Mouse (Mus musculus) spleen, adult 2 months (tissue): ENCODE results near the gene Srms.

Experiments used
- CTCF ChIP-seq: fragments of 200-500 bp; IDR thresholded peaks from 2 replicates; pipeline ENCODE4 v1.5.1; 2011; ENCODE audit warnings: mild to moderate bottlenecking, inconsistent platforms; ENCODE audit not compliant: insufficient read depth, insufficient read length, insufficient replicate concordance; ENCODE audit errors: extremely low read depth
- POLR2A ChIP-seq: fragments of 200-500 bp; IDR thresholded peaks from 2 replicates; pipeline ENCODE4 v1.6.1; 2011; ENCODE audit warnings: low read depth, low read length, inconsistent platforms

DNA sequence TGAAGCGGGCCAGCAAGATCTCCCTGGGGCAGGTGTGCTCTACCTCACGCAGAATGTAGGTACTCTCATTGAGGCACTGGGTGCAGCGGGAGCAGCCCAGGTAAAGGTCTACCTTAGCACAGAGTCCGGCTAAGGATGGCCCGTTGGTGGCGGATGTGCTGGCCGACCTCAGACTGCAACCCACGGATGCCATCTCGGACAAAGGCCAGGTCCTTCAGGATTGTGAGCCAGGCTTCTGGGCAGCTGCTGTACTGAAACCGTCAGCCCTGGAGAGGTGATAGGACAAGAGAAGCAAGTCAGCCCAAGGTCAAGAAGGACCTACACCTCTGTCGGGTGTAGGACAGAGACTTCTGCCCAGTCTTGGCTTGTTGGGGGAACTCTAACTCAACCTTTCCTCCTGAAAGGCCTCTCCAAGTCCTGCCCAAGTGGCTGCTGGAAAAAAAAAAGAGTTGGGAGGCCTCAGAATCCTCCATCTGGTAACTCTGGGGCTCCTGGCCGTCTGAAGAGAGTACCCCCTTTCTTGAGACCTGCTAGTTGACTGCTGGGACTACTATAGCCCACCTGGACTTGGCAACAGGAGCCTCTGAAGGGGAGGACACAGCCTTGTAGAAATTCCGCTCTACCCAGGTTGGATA, 27.9 kb upstream of the Srms start:
- TF ChIP-seq CTCF = no peak
- no peak for TF ChIP-seq POLR2A
